Mouse (Mus musculus) forebrain, embryonic 16.5 days (tissue): ENCODE measurements at regions not wholly inside any gene's neighbourhood (a gene's known extent, or its start where the extent isn't known, plus 50 kb on each side); places are given as distances from the start of the nearest gene placed in this dataset.
"Not testable (repeated sequence)": the region's sequence is repeated elsewhere in the genome, so short reads cannot be mapped to it uniquely, and the experiment has no call there.

Experiments
- ATAC-seq: fragments of 200-750 bp; cut with Nextera tagmentation; 2 replicates; pipeline ENCODE4 v1.8.0; 2017; ENCODE audit warnings: mild to moderate bottlenecking, moderate library complexity
- H3K27ac ChIP-seq: fragments of 300-500 bp; sonication (generic); 2 replicates; pipeline ENCODE4 v1.5.1; 2014; ENCODE audit warnings: low read length, control low read depth
- H3K27me3 ChIP-seq: fragments of 300-500 bp; sonication (generic); replicated peaks from 2 replicates; pipeline ENCODE4 v1.6.1; 2014; ENCODE audit warnings: low read length; ENCODE audit not compliant: control insufficient read depth, insufficient read depth
- H3K36me3 ChIP-seq: fragments of 300-500 bp; sonication (generic); 2 replicates; pipeline ENCODE4 v1.6.1; 2014; ENCODE audit not compliant: control insufficient read depth, insufficient read depth
- H3K4me1 ChIP-seq: fragments of 300-500 bp; sonication (generic); replicated peaks from 2 replicates; pipeline ENCODE4 v1.6.1; 2014; ENCODE audit warnings: low read length; ENCODE audit not compliant: control insufficient read depth, insufficient read depth
- H3K4me2 ChIP-seq: fragments of 300-500 bp; sonication (generic); 2 replicates; pipeline ENCODE4 v1.6.1; 2014; ENCODE audit warnings: mild to moderate bottlenecking, low read length, control low read depth
- H3K4me3 ChIP-seq: fragments of 300-500 bp; sonication (generic); replicated peaks from 2 replicates; pipeline ENCODE4 v1.5.1; 2014; ENCODE audit warnings: mild to moderate bottlenecking, low read length, control low read depth
- H3K9ac ChIP-seq: fragments of 300-500 bp; sonication (generic); replicated peaks from 2 replicates; pipeline ENCODE4 v1.6.1; 2014; ENCODE audit warnings: low read depth, low read length, control low read depth
- H3K9me3 ChIP-seq: fragments of 300-500 bp; sonication (generic); 2 replicates; pipeline ENCODE4 v1.6.1; 2016; ENCODE audit warnings: low read length; ENCODE audit not compliant: control insufficient read depth
- WGBS: fragments of 180-500 bp; shearing (Covaris S2); extraction: QIAGEN DNeasy Blood & Tissue Kit; methylation state at CpG from one replicate; pipeline ENCODE4 v1.1.7; 2014; 5-methylcytosine and 5-hydroxymethylcytosine counted together

GRCm38 (mm10) chr3:109256723-109257122 is 83.7 kb upstream of the Vav3 start:
- Histone ChIP-seq H3K27ac (no peak overlapping the region), H3K4me2 (no peak overlapping the region), H3K27me3 (no peaks in the 10 kb centered on the region), H3K9me3 (no peaks in the 10 kb centered on the region), H3K4me3 (no peak overlapping the region), H3K36me3 (no peaks in the 10 kb centered on the region), H3K4me1 (no peaks in the 10 kb centered on the region), H3K9ac (no peak overlapping the region)
- ATAC-seq: no peak
- 79% methylated on average over 5 of the region's 5 CpGs for WGBS

- not testable (repeated sequence) for H3K4me3 ChIP-seq, H3K4me1 ChIP-seq, ATAC-seq, H3K4me2 ChIP-seq, H3K27ac ChIP-seq, H3K9me3 ChIP-seq, H3K9ac ChIP-seq, H3K27me3 ChIP-seq, H3K36me3 ChIP-seq
- 72% methylated on average over 8 of the region's 8 CpGs for WGBS
These were observed 73.5 kb upstream of the Vav3 start for GRCm38 (mm10) chr3:109266947-109267346.

GRCm38 (mm10) chr3:109270783-109271182 is 69.7 kb upstream of the Vav3 start:
- Histone ChIP-seq H3K4me2 (no peak overlapping the region), H3K27me3 (no peaks in the 10 kb centered on the region), H3K9me3 (no peaks in the 10 kb centered on the region), H3K27ac (no peak overlapping the region), H3K36me3 (no peaks in the 10 kb centered on the region), H3K4me1 (0 out of 2 replicates have a peak, but pooled peaks cover 2% of the 10 kb centered on the region), H3K4me3 (no peak overlapping the region), H3K9ac (no peak overlapping the region)
- no peak for ATAC-seq
- 12% methylated on average over 1 of the region's 1 CpGs for WGBS

- WGBS: 50% methylated on average over 5 of the region's 5 CpGs
- no peak overlapping the region for H3K9ac ChIP-seq
- H3K9me3 ChIP-seq: no peaks in the 10 kb centered on the region
- no peak overlapping the region for H3K4me3 ChIP-seq
- peak; percentile 66 for ATAC-seq
- H3K27me3 ChIP-seq: no peaks in the 10 kb centered on the region
- H3K4me1 ChIP-seq: 0 out of 2 replicates have a peak, but pooled peaks cover 2% of the 10 kb centered on the region
- no peak overlapping the region for H3K27ac ChIP-seq
- no peak overlapping the region for H3K4me2 ChIP-seq
- H3K36me3 ChIP-seq: no peaks in the 10 kb centered on the region
These were observed 67.2 kb upstream of the Vav3 start for GRCm38 (mm10) chr3:109273074-109273801.

- ATAC-seq: no peak
- H3K36me3 ChIP-seq: no peaks in the 10 kb centered on the region
- no peak overlapping the region for H3K27ac ChIP-seq
- H3K9ac ChIP-seq: no peak overlapping the region
- H3K4me3 ChIP-seq: no peak overlapping the region
- H3K4me2 ChIP-seq: no peak overlapping the region
- no peaks in the 10 kb centered on the region for H3K9me3 ChIP-seq
- 82% methylated on average over 4 of the region's 4 CpGs for WGBS
- no peaks in the 10 kb centered on the region for H3K27me3 ChIP-seq
- H3K4me1 ChIP-seq: 0 out of 2 replicates have a peak, but pooled peaks cover 2% of the 10 kb centered on the region
These were observed 66.7 kb upstream of the Vav3 start for GRCm38 (mm10) chr3:109273802-109274155.

DNA sequence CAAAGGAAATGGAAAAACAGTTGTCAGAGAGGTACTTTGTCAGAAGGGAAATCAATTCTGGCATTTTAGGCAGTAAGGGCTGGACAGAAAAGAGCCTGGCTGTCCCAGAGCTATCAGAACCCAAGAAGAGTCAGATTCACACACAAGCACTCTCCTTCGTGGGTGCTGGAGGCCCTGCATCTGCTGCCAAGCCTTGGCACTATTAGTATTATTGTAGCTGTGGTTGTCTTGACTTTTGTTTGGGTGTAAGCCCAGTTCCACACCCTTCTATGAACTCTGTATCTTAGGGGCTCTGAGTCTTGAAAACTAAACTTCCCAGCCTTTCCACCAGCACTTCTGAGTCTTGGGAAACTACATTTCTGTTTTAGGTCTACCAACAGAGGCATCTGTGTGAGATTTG is 61.4 kb upstream of the Vav3 start:
- Histone ChIP-seq H3K4me3 (no peak overlapping the region), H3K4me2 (no peak overlapping the region), H3K27me3 (no peaks in the 10 kb centered on the region), H3K9ac (no peak overlapping the region), H3K27ac (no peak overlapping the region), H3K9me3 (no peaks in the 10 kb centered on the region), H3K4me1 (no peaks in the 10 kb centered on the region), H3K36me3 (no peaks in the 10 kb centered on the region)
- 44% methylated on average over 1 of the region's 1 CpGs for WGBS
- no peak for ATAC-seq

- Histone ChIP-seq H3K4me3 (no peak overlapping the region), H3K9ac (no peak overlapping the region), H3K27ac (no peak overlapping the region), H3K4me1 (no peaks in the 10 kb centered on the region), H3K27me3 (no peaks in the 10 kb centered on the region), H3K9me3 (no peaks in the 10 kb centered on the region), H3K4me2 (no peak overlapping the region), H3K36me3 (no peaks in the 10 kb centered on the region)
- WGBS: 81% methylated on average over 1 of the region's 1 CpGs
- ATAC-seq: no peak
These were observed 53.9 kb upstream of the Vav3 start for GRCm38 (mm10) chr3:109286590-109286989.
